Mouse (Mus musculus): ENCODE results near the gene Gm13030. TPM values are rescaled to one million over a fixed set of nuclear protein-coding genes. Genes with fewer than 3 reads are reported as not detected.

The Gm13030 gene
- total RNA-seq, 2 experiments from 2014 or later: not detected

Other genes starting within 250 kb of the Gm13030 start
- gene Vwa5b1, start 238.1 kb downstream of the Gm13030 start, total RNA-seq (2014; fragmentation: Nextera tagmentation): not detected in 2 replicates
- not detected in 2 replicates for gene Vwa5b1, start 238.1 kb downstream of the Gm13030 start, total RNA-seq (2017)
- not detected in 2 replicates for gene Pla2g2c, start 149.2 kb downstream of the Gm13030 start, total RNA-seq (2014; fragmentation: Nextera tagmentation)
- not detected in 2 replicates for gene Pla2g2c, start 149.2 kb downstream of the Gm13030 start, total RNA-seq (2017)
- gene Ubxn10, start 136.8 kb downstream of the Gm13030 start, total RNA-seq (2014; fragmentation: Nextera tagmentation): not detected in 2 replicates
- gene Ubxn10, start 136.8 kb downstream of the Gm13030 start, total RNA-seq (2017): not detected in 2 replicates
- gene Pla2g2f, start 116.3 kb downstream of the Gm13030 start, total RNA-seq (2014; fragmentation: Nextera tagmentation): not detected in 2 replicates
- not detected in 2 replicates for gene Pla2g2f, start 116.3 kb downstream of the Gm13030 start, total RNA-seq (2017)
- not detected in 2 replicates for gene Pla2g2d, start 98.2 kb downstream of the Gm13030 start, total RNA-seq (2014; fragmentation: Nextera tagmentation)
- gene Pla2g2d, start 98.2 kb downstream of the Gm13030 start, total RNA-seq (2017): not detected in 2 replicates
- gene Pla2g5, start 10.5 kb downstream of the Gm13030 start, total RNA-seq (2014; fragmentation: Nextera tagmentation): not detected in 2 replicates
- not detected in 2 replicates for gene Pla2g5, start 10.5 kb downstream of the Gm13030 start, total RNA-seq (2017)
- gene Pla2g2e, start 4.0 kb upstream of the Gm13030 start, total RNA-seq (2014; fragmentation: Nextera tagmentation): not detected in 2 replicates
- not detected in 2 replicates for gene Pla2g2e, start 4.0 kb upstream of the Gm13030 start, total RNA-seq (2017)
- 3.8 and 5.7 TPM in 2 replicates for gene Otud3, start 40.0 kb upstream of the Gm13030 start, total RNA-seq (2014; fragmentation: Nextera tagmentation)
- 3.2 and 4.7 TPM in 2 replicates for gene Otud3, start 40.0 kb upstream of the Gm13030 start, total RNA-seq (2017)
- gene Rnf186, start 93.1 kb upstream of the Gm13030 start, total RNA-seq (2014; fragmentation: Nextera tagmentation): not detected in 2 replicates
- gene Rnf186, start 93.1 kb upstream of the Gm13030 start, total RNA-seq (2017): not detected in 2 replicates
- gene Tmco4, start 98.9 kb upstream of the Gm13030 start, total RNA-seq (2014; fragmentation: Nextera tagmentation): 18.3 and 18.6 TPM in 2 replicates
- 13.2 and 21.2 TPM in 2 replicates for gene Tmco4, start 98.9 kb upstream of the Gm13030 start, total RNA-seq (2017)
- gene Htr6, start 201.6 kb upstream of the Gm13030 start, total RNA-seq (2014; fragmentation: Nextera tagmentation): not detected in 2 replicates
- gene Htr6, start 201.6 kb upstream of the Gm13030 start, total RNA-seq (2017): not detected in 2 replicates
- not detected in 2 replicates for gene Nbl1, start 219.0 kb upstream of the Gm13030 start, total RNA-seq (2014; fragmentation: Nextera tagmentation)
- gene Nbl1, start 219.0 kb upstream of the Gm13030 start, total RNA-seq (2017): not detected in 2 replicates

Measured in granulocyte monocyte progenitor cell, adult 5-6 weeks (primary cell).